Comparison of ENCODE assay signal across 10 mouse cellular contexts in the genomic region with DNA sequence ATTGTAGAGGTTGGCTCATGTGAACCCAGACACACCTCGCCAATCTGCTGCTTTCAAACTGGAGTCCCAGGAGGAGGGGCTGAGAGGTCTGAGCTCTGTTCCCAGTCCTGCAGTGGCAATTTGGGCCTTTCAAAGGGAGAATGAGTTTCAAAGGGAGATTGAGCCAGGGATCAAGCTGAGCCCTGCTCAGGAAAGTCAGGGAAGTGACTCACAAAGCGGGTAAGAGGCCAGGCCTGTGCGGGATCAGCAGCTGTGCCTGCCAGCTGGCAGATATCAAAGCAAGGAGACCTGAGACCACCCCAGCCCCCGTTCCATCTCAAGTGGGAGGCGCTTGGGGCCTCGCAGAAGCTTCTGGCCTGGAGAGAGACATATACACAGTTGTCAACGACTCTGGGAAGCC. TPM values are rescaled to one million over a fixed set of nuclear protein-coding genes. Genes with fewer than 3 reads are reported as not detected.
A peak's percentile ranks its signal among the peaks of the same experiment; 100 is the strongest.
DNase-seq lines count a peak whose midpoint lies in the region; ATAC-seq and TF ChIP-seq lines count a peak whose summit lies in the region.
"Had no signal": no experiment of that assay in that cellular context is flagged by ENCODE, and none has a peak within 500 bp of the region (broad histone marks: within the 10 kb centered on the region; RNA-seq: fewer than 3 reads in every experiment).

No protein-coding gene starts in this region.

- H3K36me3 ChIP-seq in embryonic facial prominence, embryonic 11.5 days (replicated peaks; ENCODE audit: control insufficient read depth, insufficient read depth, low read depth, low read length) = no peaks in the 10 kb centered on the region
- no peaks in the 10 kb centered on the region for H3K36me3 ChIP-seq in hindbrain, embryonic 16.5 days (ENCODE audit: control insufficient read depth, insufficient read depth, low read length)
- H3K36me3 ChIP-seq in neural tube, embryonic 12.5 days = no peaks in the 10 kb centered on the region
- H3K36me3 ChIP-seq in liver, embryonic 11.5 days (ENCODE audit: control insufficient read depth, insufficient read depth, low read length) = no peaks in the 10 kb centered on the region

- no peak overlapping the region for H3K4me2 ChIP-seq in embryonic facial prominence, embryonic 11.5 days (ENCODE audit: low read depth, low read length)
- no peak overlapping the region for H3K4me2 ChIP-seq in hindbrain, embryonic 16.5 days (ENCODE audit: low read length)
- peak overlapping the region; percentile 41 for H3K4me2 ChIP-seq in neural tube, embryonic 12.5 days (replicated peaks)
- no peak overlapping the region for H3K4me2 ChIP-seq in liver, embryonic 11.5 days

- no peak overlapping the region for H3K9ac ChIP-seq in embryonic facial prominence, embryonic 11.5 days (replicated peaks; ENCODE audit: low read length)
- no peak overlapping the region for H3K9ac ChIP-seq in hindbrain, embryonic 16.5 days (ENCODE audit: low read depth, low read length)
- H3K9ac ChIP-seq in neural tube, embryonic 12.5 days = 0 out of 2 replicates have a peak overlapping the region, but pooled peaks have one; percentile 14
- no peak overlapping the region for H3K9ac ChIP-seq in liver, embryonic 11.5 days (ENCODE audit: low read depth, low read length)

- TF ChIP-seq CTCF in gastrocnemius, adult 2 months (IDR thresholded peaks at IDR 0.05) = no peak

- no peaks in the 10 kb centered on the region for H3K9me3 ChIP-seq in embryonic facial prominence, embryonic 11.5 days (replicated peaks; ENCODE audit: control insufficient read depth, low read length)
- no peaks in the 10 kb centered on the region for H3K9me3 ChIP-seq in hindbrain, embryonic 16.5 days (ENCODE audit: control insufficient read depth, low read length)
- H3K9me3 ChIP-seq in neural tube, embryonic 12.5 days = no peaks in the 10 kb centered on the region
- H3K9me3 ChIP-seq in liver, embryonic 11.5 days (ENCODE audit: control insufficient read depth, low read length) = no peaks in the 10 kb centered on the region

- no peaks in the 10 kb centered on the region for H3K27me3 ChIP-seq in embryonic facial prominence, embryonic 11.5 days (ENCODE audit: control insufficient read depth, insufficient read depth, low read length)
- H3K27me3 ChIP-seq in hindbrain, embryonic 16.5 days (replicated peaks; ENCODE audit: control insufficient read depth, insufficient read depth, low read length) = no peaks in the 10 kb centered on the region
- H3K27me3 ChIP-seq in neural tube, embryonic 12.5 days (replicated peaks) = no peaks in the 10 kb centered on the region
- no peaks in the 10 kb centered on the region for H3K27me3 ChIP-seq in liver, embryonic 11.5 days (replicated peaks; ENCODE audit: control insufficient read depth, insufficient read depth, low read length)

- H3K4me1 ChIP-seq in embryonic facial prominence, embryonic 11.5 days (ENCODE audit: control insufficient read depth, insufficient read depth, low read length) = no peaks in the 10 kb centered on the region
- H3K4me1 ChIP-seq in hindbrain, embryonic 16.5 days (ENCODE audit: control insufficient read depth, insufficient read depth, low read depth, low read length) = peaks cover 29% of the 10 kb centered on the region
- peaks cover 67% of the 10 kb centered on the region for H3K4me1 ChIP-seq in neural tube, embryonic 12.5 days
- H3K4me1 ChIP-seq in liver, embryonic 11.5 days (replicated peaks; ENCODE audit: control insufficient read depth, insufficient read depth, low read length) = no peaks in the 10 kb centered on the region

- ATAC-seq in embryonic facial prominence, embryonic 11.5 days (replicated peaks; ENCODE audit: insufficient number of reproducible peaks, low FRiP score, low TSS enrichment, low read depth) = peak; percentile 11; the same call in 1 of the 2 replicates
- ATAC-seq in hindbrain, embryonic 16.5 days = peak; percentile 46; the same call in 1 of the 2 replicates
- peak; percentile 5; the same call in 1 of the 2 replicates for ATAC-seq in neural tube, embryonic 12.5 days (ENCODE audit: low FRiP score, low read depth)
- no peak for ATAC-seq in liver, embryonic 11.5 days (replicated peaks; ENCODE audit: low FRiP score)

- intact Hi-C loops in gastrocnemius, adult 2 months (cut with DNase I) = no loop called here
- intact Hi-C loops in gastrocnemius, postnatal 36 days (cut with DNase I) = no loop called here

- DNase-seq in gastrocnemius, adult 2 months = peak; percentile 12
- DNase-seq in gastrocnemius, postnatal 36 days = no peak
- DNase-seq in embryonic facial prominence, embryonic 11.5 days (ENCODE audit: low spot score) = peak; percentile 40
- no peak for DNase-seq in urinary bladder, postnatal 4 days (ENCODE audit: low spot score in 2 of 2)
- DNase-seq in liver, embryonic 11.5 days (ENCODE audit: low spot score) = no peak
- DNase-seq in kidney, postnatal 14 days = no peak

- no peak overlapping the region for H3K27ac ChIP-seq in gastrocnemius, adult 2 months
- H3K27ac ChIP-seq in embryonic facial prominence, embryonic 11.5 days (replicated peaks; ENCODE audit: low read depth, low read length) = 0 out of 2 replicates have a peak overlapping the region, but pooled peaks have one; percentile 16
- peak overlapping the region; percentile 45 for H3K27ac ChIP-seq in hindbrain, embryonic 16.5 days (ENCODE audit: low read depth, low read length)
- H3K27ac ChIP-seq in neural tube, embryonic 12.5 days = peak overlapping the region; percentile 91
- no peak overlapping the region for H3K27ac ChIP-seq in liver, embryonic 11.5 days (ENCODE audit: low read depth, low read length)

- WGBS in embryonic facial prominence, embryonic 11.5 days = 23% methylated on average over 7 of the region's 7 CpGs
- WGBS in hindbrain, embryonic 16.5 days = 9% methylated on average over 7 of the region's 7 CpGs
- WGBS in neural tube, embryonic 12.5 days = 9% methylated on average over 7 of the region's 7 CpGs
- 32% methylated on average over 7 of the region's 7 CpGs for WGBS in liver, embryonic 11.5 days

- no peak overlapping the region for H3K4me3 ChIP-seq in gastrocnemius, adult 2 months
- no peak overlapping the region for H3K4me3 ChIP-seq in embryonic facial prominence, embryonic 11.5 days (ENCODE audit: low read depth, low read length)
- H3K4me3 ChIP-seq in hindbrain, embryonic 16.5 days (ENCODE audit: low read length) = no peak overlapping the region
- H3K4me3 ChIP-seq in neural tube, embryonic 12.5 days = no peak overlapping the region
- H3K4me3 ChIP-seq in liver, embryonic 11.5 days (ENCODE audit: low read depth, low read length) = no peak overlapping the region

RNA-seq across cellular contexts. Expression of a gene that starts 8.5 kb away (rescaled TPM):
- under 1 TPM; 0.23 to 0.75 TPM for total RNA-seq in gastrocnemius, adult 2 months (2021)
- under 1 TPM; 0.30 to 0.51 TPM for total RNA-seq in gastrocnemius, postnatal 36 days (2021)
- polyA plus RNA-seq in embryonic facial prominence, embryonic 11.5 days (2014; fragmentation: Nextera tagmentation; extraction: Ambion mirVana) = 55.6 and 70.4 TPM in 2 replicates
- polyA plus RNA-seq in hindbrain, embryonic 16.5 days (2015; fragmentation: Nextera tagmentation; extraction: Ambion mirVana) = 177 and 182 TPM in 2 replicates
- polyA plus RNA-seq in neural tube, embryonic 12.5 days (2016; fragmentation: Nextera tagmentation; extraction: Ambion mirVana) = 425 and 434 TPM in 2 replicates
- 4.8 and 5.0 TPM in 2 replicates for polyA plus RNA-seq in liver, embryonic 11.5 days (2014; fragmentation: Nextera tagmentation; extraction: Ambion mirVana)
- total RNA-seq: hematopoietic stem cell, adult 5-6 weeks had no signal
- polyA plus RNA-seq: C2C12 had no signal

Comparison
In these comparisons a context has a peak if more than half of its experiments do, and no peak if none do; other contexts are left out.
1. DNase-seq: peak in gastrocnemius, adult 2 months (single experiment) and embryonic facial prominence, embryonic 11.5 days (single experiment); none in gastrocnemius, postnatal 36 days (0 of 2), urinary bladder, postnatal 4 days (0 of 2), liver, embryonic 11.5 days (single experiment) and kidney, postnatal 14 days (single experiment).
2. H3K27ac ChIP-seq: peak in embryonic facial prominence, embryonic 11.5 days (single experiment), hindbrain, embryonic 16.5 days (single experiment) and neural tube, embryonic 12.5 days (single experiment); none in gastrocnemius, adult 2 months (single experiment) and liver, embryonic 11.5 days (single experiment).